Mouse (Mus musculus): ENCODE data around the gene Trabd2b.

GRCm38 (mm10) chr4:114361336-114361735 is 45.2 kb upstream of the Trabd2b start:
- TF ChIP-seq CTCF (IDR thresholded peaks at IDR 0.05; ENCODE audit: low read depth) (no peak), EP300 (IDR thresholded peaks at IDR 0.05; ENCODE audit: low read depth) (no peak)

Measured in heart, postnatal 0 days (tissue).